Mouse (Mus musculus): ENCODE results near the gene Ccdc40. TPM values are rescaled to one million over a fixed set of nuclear protein-coding genes. Genes with fewer than 3 reads are reported as not detected.

Gene Ccdc40
- polyA plus RNA-seq, 1 experiment from 2014 or later = 1.8 TPM

GRCm38 (mm10) chr11:119258216-119258571, 29.8 kb downstream of the Ccdc40 start:
- no peak for ATAC-seq (ENCODE audit: insufficient number of reproducible peaks, insufficient read depth, low FRiP score, low read depth)

GRCm38 (mm10) chr11:119258572-119259322, 30.4 kb downstream of the Ccdc40 start:
- whole genome bisulfite sequencing = 55% methylated on average over 23 of the region's 23 CpGs
- H3K4me3 ChIP-seq (ENCODE audit: control insufficient read depth in 1 of 2, insufficient read depth in 1 of 2, low read depth in 1 of 2, low read length in 2 of 2) = peak overlapping the region; percentile 23 to 27
- H3K27ac ChIP-seq (replicated peaks in 1 of 2; ENCODE audit: control insufficient read depth in 1 of 2, insufficient read depth in 1 of 2, low read depth in 2 of 2, low read length in 2 of 2) = peak overlapping the region; percentile 22 to 41; a peak in 1 of 4 replicates
- peak overlapping the region; percentile 56 for H3K4me2 ChIP-seq (ENCODE audit: low read length)
- no peaks in the 10 kb centered on the region for H3K36me3 ChIP-seq (ENCODE audit: control insufficient read depth, insufficient read depth, low read length)
- no peak for ATAC-seq (ENCODE audit: insufficient number of reproducible peaks, insufficient read depth, low FRiP score, low read depth)
- H3K27me3 ChIP-seq (ENCODE audit: control insufficient read depth, insufficient read depth, low read length) = no peaks in the 10 kb centered on the region
- no peaks in the 10 kb centered on the region for H3K9me3 ChIP-seq (ENCODE audit: control insufficient read depth, low read length)
- H3K4me1 ChIP-seq (ENCODE audit: control insufficient read depth in 2 of 2, insufficient read depth in 2 of 2, low read length in 2 of 2) = no peaks in the 10 kb centered on the region; a peak in 1 of 4 replicates
- peak overlapping the region; percentile 48 for H3K9ac ChIP-seq (ENCODE audit: low read length)

More at GRCm38 (mm10) chr11:119258216-119258571, 29.8 kb downstream of the Ccdc40 start:
- Histone ChIP-seq H3K27me3 (ENCODE audit: control insufficient read depth, insufficient read depth, low read length) (no peaks in the 10 kb centered on the region), H3K4me1 (ENCODE audit: control insufficient read depth in 2 of 2, insufficient read depth in 2 of 2, low read length in 2 of 2) (peaks cover 0 to under 1% of the 10 kb centered on the region in 2 experiments; a peak in 1 of 4 replicates), H3K4me2 (ENCODE audit: low read length) (peak overlapping the region; percentile 56), H3K27ac (replicated peaks in 1 of 2; ENCODE audit: control insufficient read depth in 1 of 2, insufficient read depth in 1 of 2, low read depth in 2 of 2, low read length in 2 of 2) (peak overlapping the region; percentile 22 to 41; a peak in 1 of 4 replicates), H3K4me3 (ENCODE audit: control insufficient read depth in 1 of 2, insufficient read depth in 1 of 2, low read depth in 1 of 2, low read length in 2 of 2) (peak overlapping the region; percentile 23 to 24; a peak in 3 of 4 replicates), H3K9ac (ENCODE audit: low read length) (peak overlapping the region; percentile 48), H3K9me3 (ENCODE audit: control insufficient read depth, low read length) (no peaks in the 10 kb centered on the region), H3K36me3 (ENCODE audit: control insufficient read depth, insufficient read depth, low read length) (no peaks in the 10 kb centered on the region)
- WGBS = 61% methylated on average over 9 of the region's 9 CpGs

GRCm38 (mm10) chr11:119259977-119260376, 31.6 kb downstream of the Ccdc40 start:
- no peak overlapping the region for H3K4me2 ChIP-seq (ENCODE audit: low read length)
- ATAC-seq (ENCODE audit: insufficient number of reproducible peaks, insufficient read depth, low FRiP score, low read depth) = no peak
- H3K4me3 ChIP-seq (ENCODE audit: control insufficient read depth in 1 of 2, insufficient read depth in 1 of 2, low read depth in 1 of 2, low read length in 2 of 2) = no peak overlapping the region
- H3K4me1 ChIP-seq (ENCODE audit: control insufficient read depth in 2 of 2, insufficient read depth in 2 of 2, low read length in 2 of 2) = no peaks in the 10 kb centered on the region; a peak in 1 of 4 replicates
- 85% methylated on average over 8 of the region's 8 CpGs for WGBS
- no peak overlapping the region for H3K9ac ChIP-seq (ENCODE audit: low read length)
- no peak overlapping the region for H3K27ac ChIP-seq (replicated peaks in 1 of 2; ENCODE audit: control insufficient read depth in 1 of 2, insufficient read depth in 1 of 2, low read depth in 2 of 2, low read length in 2 of 2)
- H3K9me3 ChIP-seq (ENCODE audit: control insufficient read depth, low read length) = no peaks in the 10 kb centered on the region
- no peaks in the 10 kb centered on the region for H3K36me3 ChIP-seq (ENCODE audit: control insufficient read depth, insufficient read depth, low read length)
- no peaks in the 10 kb centered on the region for H3K27me3 ChIP-seq (ENCODE audit: control insufficient read depth, insufficient read depth, low read length)

- Histone ChIP-seq H3K9ac (ENCODE audit: low read length) (no peak overlapping the region), H3K36me3 (ENCODE audit: control insufficient read depth, insufficient read depth, low read length) (no peaks in the 10 kb centered on the region), H3K4me2 (ENCODE audit: low read length) (no peak overlapping the region), H3K4me1 (ENCODE audit: control insufficient read depth in 2 of 2, insufficient read depth in 2 of 2, low read length in 2 of 2) (peaks cover 5 to 11% of the 10 kb centered on the region in 2 experiments), H3K27me3 (ENCODE audit: control insufficient read depth, insufficient read depth, low read length) (no peaks in the 10 kb centered on the region), H3K4me3 (ENCODE audit: control insufficient read depth in 1 of 2, insufficient read depth in 1 of 2, low read depth in 1 of 2, low read length in 2 of 2) (no peak overlapping the region), H3K27ac (replicated peaks in 1 of 2; ENCODE audit: control insufficient read depth in 1 of 2, insufficient read depth in 1 of 2, low read depth in 2 of 2, low read length in 2 of 2) (no peak overlapping the region), H3K9me3 (ENCODE audit: control insufficient read depth, low read length) (no peaks in the 10 kb centered on the region)
- WGBS = 91% methylated on average over 13 of the region's 13 CpGs
- ATAC-seq (ENCODE audit: insufficient number of reproducible peaks, insufficient read depth, low FRiP score, low read depth) = no peak
Observed at GRCm38 (mm10) chr11:119264413-119264812, 36.0 kb downstream of the Ccdc40 start.

GRCm38 (mm10) chr11:119265811-119266210, 37.4 kb downstream of the Ccdc40 start:
- H3K36me3 ChIP-seq (ENCODE audit: control insufficient read depth, insufficient read depth, low read length) = peaks cover 8% of the 10 kb centered on the region; the same call in 1 of the 2 replicates
- no peak for ATAC-seq (ENCODE audit: insufficient number of reproducible peaks, insufficient read depth, low FRiP score, low read depth)
- H3K4me1 ChIP-seq (ENCODE audit: control insufficient read depth in 2 of 2, insufficient read depth in 2 of 2, low read length in 2 of 2) = peaks cover 5 to 11% of the 10 kb centered on the region in 2 experiments
- H3K9me3 ChIP-seq (ENCODE audit: control insufficient read depth, low read length) = no peaks in the 10 kb centered on the region
- no peak overlapping the region for H3K4me2 ChIP-seq (ENCODE audit: low read length)
- H3K9ac ChIP-seq (ENCODE audit: low read length) = no peak overlapping the region
- H3K27me3 ChIP-seq (ENCODE audit: control insufficient read depth, insufficient read depth, low read length) = no peaks in the 10 kb centered on the region
- H3K27ac ChIP-seq (replicated peaks in 1 of 2; ENCODE audit: control insufficient read depth in 1 of 2, insufficient read depth in 1 of 2, low read depth in 2 of 2, low read length in 2 of 2) = no peak overlapping the region
- no peak overlapping the region for H3K4me3 ChIP-seq (ENCODE audit: control insufficient read depth in 1 of 2, insufficient read depth in 1 of 2, low read depth in 1 of 2, low read length in 2 of 2)
- WGBS = 77% methylated on average over 7 of the region's 7 CpGs

GRCm38 (mm10) chr11:119267241-119267674, 38.9 kb downstream of the Ccdc40 start:
- no peak for ATAC-seq (ENCODE audit: insufficient number of reproducible peaks, insufficient read depth, low FRiP score, low read depth)
- no peaks in the 10 kb centered on the region for H3K9me3 ChIP-seq (ENCODE audit: control insufficient read depth, low read length)
- peaks cover 18% of the 10 kb centered on the region for H3K36me3 ChIP-seq (ENCODE audit: control insufficient read depth, insufficient read depth, low read length)
- peak overlapping the region; percentile 96 for H3K4me2 ChIP-seq (ENCODE audit: low read length)
- no peak overlapping the region for H3K27ac ChIP-seq (replicated peaks in 1 of 2; ENCODE audit: control insufficient read depth in 1 of 2, insufficient read depth in 1 of 2, low read depth in 2 of 2, low read length in 2 of 2)
- peaks cover 5 to 11% of the 10 kb centered on the region in 2 experiments for H3K4me1 ChIP-seq (ENCODE audit: control insufficient read depth in 2 of 2, insufficient read depth in 2 of 2, low read length in 2 of 2)
- H3K4me3 ChIP-seq (ENCODE audit: control insufficient read depth in 1 of 2, insufficient read depth in 1 of 2, low read depth in 1 of 2, low read length in 2 of 2) = 0 out of 4 replicates have a peak overlapping the region, but pooled peaks of 1 of the 2 experiments have one; percentile 77
- peak overlapping the region; percentile 91; the same call in 1 of the 2 replicates for H3K9ac ChIP-seq (ENCODE audit: low read length)
- H3K27me3 ChIP-seq (ENCODE audit: control insufficient read depth, insufficient read depth, low read length) = no peaks in the 10 kb centered on the region
- WGBS = 53% methylated on average over 6 of the region's 6 CpGs

- Histone ChIP-seq H3K36me3 (ENCODE audit: control insufficient read depth, insufficient read depth, low read length) (peaks cover 22% of the 10 kb centered on the region), H3K4me2 (ENCODE audit: low read length) (peak within 1 kb of the TSS; percentile 96), H3K9ac (ENCODE audit: low read length) (peak within 1 kb of the TSS; percentile 91), H3K4me3 (ENCODE audit: control insufficient read depth in 1 of 2, insufficient read depth in 1 of 2, low read depth in 1 of 2, low read length in 2 of 2) (peak within 1 kb of the TSS; percentile 60 to 77), H3K27ac (replicated peaks in 1 of 2; ENCODE audit: control insufficient read depth in 1 of 2, insufficient read depth in 1 of 2, low read depth in 2 of 2, low read length in 2 of 2) (no peak within 1 kb of the TSS; a peak in 1 of 4 replicates), H3K27me3 (ENCODE audit: control insufficient read depth, insufficient read depth, low read length) (no peaks in the 10 kb centered on the region), H3K4me1 (ENCODE audit: control insufficient read depth in 2 of 2, insufficient read depth in 2 of 2, low read length in 2 of 2) (peaks cover 5 to 11% of the 10 kb centered on the region in 2 experiments), H3K9me3 (ENCODE audit: control insufficient read depth, low read length) (no peaks in the 10 kb centered on the region)
- peak; percentile 51 for ATAC-seq (ENCODE audit: insufficient number of reproducible peaks, insufficient read depth, low FRiP score, low read depth)
- 4% methylated on average over 52 of the region's 52 CpGs for WGBS
Observed at GRCm38 (mm10) chr11:119267768-119268556, 39.6 kb downstream of the Ccdc40 start, which contains the start of gene Gaa. TSS of gene Gaa (plus strand) at chr11:119267887.
